Mouse (Mus musculus): ENCODE measurements around the gene Cd6. TPM values are rescaled to one million over a fixed set of nuclear protein-coding genes. Genes with fewer than 3 reads are reported as not detected.

Gene Cd6
- total RNA-seq, 2 experiments from 2014 or later, result 0.21 to 0.32 TPM

DNA sequence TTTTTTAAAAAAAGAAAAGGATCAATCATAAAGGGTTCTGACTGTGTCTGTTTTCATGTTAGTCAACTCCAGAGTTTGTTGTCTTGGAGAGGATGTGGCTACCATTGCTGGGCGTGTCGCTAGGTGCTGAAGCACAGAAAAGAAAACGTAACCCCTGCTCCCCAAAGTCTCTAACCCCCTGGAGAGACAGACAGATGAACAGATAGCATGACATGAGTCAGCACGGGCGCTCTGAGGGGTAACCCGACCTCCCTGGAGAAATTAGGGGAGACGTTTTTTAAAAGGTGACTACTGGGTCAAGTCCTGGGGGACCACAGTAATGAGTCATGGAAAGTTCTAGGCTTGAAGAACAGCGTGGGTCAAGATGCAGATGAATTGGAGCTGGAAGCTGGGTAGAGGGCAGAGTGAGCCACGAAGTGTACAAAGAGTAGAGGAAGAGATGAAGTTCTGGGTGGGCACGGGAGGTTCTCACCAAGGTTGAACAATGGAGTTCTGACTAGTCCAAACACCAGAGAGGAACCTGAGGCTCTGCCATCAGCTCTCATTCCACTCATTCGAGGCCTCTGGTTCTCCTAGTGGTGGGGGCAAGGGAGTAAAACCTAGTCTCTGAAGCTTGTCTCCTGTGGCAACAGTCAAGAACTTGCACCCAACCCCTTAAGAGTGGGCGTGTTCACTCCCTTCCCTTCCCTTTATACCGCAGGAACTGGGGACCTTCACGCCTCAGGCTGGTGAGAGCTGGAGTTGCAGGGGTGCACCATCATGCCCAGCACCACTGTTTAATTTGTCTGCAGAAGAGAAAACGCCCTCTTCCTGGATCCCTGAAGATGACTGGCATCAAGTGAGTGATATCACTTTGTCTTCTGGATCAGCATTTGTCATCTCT lies 9.4 kb upstream of the Cd6 start, which contains the start of gene Slc15a3:
TSS of gene Slc15a3 (plus strand) at position 718 of the 883 bp plus-strand sequence.
- DNase-seq (ENCODE audit: low spot score in 2 of 2), result no peak

DNA sequence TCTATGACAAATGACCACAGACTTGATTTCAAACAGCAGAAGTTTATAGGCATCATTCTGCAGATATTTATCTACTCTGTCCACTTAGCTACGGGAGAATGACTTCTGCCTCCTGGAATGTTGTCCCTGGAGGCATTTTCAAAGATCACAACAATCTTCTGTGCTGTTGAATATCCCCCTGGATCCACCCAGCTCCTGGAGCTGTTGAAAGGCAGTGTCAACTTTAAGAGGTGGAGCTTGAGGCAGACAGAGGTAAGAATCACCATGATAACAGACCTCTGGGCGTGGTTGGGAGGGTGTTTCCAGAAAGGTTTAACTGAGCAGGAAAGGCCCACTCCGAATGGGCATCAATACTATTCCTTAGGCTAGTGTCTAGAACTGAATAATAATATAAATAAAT lies 5.8 kb upstream of the Cd6 start:
- DNase-seq (ENCODE audit: low spot score in 2 of 2), result no peak

DNA sequence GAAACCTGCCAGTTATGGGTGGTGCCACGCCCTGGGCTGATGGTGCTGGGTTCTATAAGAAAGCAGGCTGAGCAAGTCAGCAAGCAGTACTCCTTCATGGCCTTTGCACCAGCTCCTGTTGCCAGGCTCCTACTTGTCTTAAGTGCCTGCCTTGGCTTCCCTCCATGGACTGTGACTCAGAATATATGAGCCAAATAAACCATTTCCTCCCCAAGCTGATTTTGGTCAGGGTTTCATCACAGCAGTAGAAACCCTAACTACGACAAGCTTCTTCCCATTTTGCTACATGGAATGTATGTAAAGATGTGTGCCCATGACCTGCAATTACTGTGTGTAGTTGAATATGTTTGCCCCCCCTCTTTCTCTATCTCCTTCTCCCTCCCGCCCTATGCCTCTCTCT lies 3.8 kb upstream of the Cd6 start:
- no peak for DNase-seq (ENCODE audit: low spot score in 2 of 2)

DNA sequence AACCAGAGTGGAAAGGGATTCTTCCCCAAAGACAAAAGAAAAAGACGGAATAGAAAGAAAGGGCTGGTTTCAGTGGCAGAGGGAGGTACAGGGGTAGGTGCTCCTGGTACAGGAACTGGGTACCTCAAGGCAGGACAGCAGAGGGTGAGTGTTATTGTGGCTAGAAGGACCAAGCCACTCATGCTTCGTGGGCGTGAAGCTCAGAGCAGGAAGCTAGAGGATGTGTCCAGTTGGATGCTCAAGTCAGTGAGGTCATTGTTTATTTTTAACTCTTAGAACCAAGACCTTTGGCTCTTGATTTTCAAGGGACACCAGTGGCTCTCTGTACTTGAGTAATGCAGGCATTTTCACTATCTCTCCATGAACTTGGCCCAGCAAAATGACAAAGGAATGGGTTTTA lies 2.2 kb upstream of the Cd6 start:
- no peak for DNase-seq (ENCODE audit: low spot score in 2 of 2)

DNA sequence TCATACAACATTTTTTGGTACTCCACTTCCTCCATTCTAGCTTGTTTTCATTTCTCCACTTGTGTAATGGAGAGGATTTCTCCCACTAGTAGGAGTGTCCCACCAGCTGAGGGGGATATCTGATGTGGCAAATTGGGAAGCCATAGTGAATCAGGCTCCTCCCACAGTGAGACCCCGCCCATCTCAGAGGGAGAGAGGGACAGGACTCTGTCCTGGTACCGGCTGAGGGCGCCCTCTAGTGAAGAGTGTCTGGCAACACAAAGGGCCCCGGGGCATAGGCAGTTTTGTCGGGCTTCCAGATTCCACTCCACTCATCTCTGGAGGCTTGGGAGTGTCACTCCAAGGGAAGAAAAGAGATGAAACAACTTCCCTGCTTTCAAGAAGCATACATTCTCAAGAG lies 1.6 kb upstream of the Cd6 start:
- DNase-seq (ENCODE audit: low spot score in 2 of 2), result peak; percentile 35 to 77

DNA sequence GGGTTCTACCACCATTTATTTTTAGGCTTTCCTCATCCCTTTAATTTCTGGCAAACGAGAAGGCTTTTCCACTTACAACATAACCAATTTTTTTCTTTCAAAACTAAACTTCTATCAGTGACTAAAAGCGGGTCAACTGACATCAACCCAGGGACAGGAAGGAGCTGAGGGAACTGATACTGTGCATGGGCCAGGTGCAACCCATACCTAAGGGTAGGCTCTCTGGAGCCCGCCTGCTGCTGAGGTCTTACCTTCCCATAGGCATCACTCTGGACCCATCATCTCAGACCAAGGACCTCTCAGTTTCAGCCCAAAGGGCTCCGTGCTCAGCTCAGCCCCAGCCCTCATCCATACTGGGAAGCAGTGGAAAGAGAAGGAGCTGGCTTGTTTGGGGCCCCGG lies 1.5 kb downstream of the Cd6 start:
- no peak for DNase-seq (ENCODE audit: low spot score in 2 of 2)

DNA sequence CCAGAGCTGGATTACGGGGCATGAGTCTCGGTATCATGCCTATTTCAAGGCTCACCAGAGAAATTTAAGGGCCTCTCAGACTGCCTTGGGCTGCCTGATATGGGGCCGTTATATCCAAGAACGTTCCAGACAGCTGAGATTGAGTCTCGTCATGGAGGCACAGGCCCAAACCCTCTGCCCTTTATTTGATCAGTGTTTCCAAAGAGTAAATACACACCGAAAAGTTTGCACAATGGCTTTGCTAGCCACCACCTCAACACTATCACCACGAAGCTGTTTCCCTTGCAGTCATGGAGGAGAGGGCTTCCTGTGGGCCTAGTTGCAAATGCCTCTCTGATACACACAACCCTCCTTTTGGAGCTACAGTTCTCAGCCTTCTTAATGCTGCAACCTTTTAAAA lies 5.8 kb downstream of the Cd6 start:
- DNase-seq (ENCODE audit: low spot score in 2 of 2), result no peak

DNA sequence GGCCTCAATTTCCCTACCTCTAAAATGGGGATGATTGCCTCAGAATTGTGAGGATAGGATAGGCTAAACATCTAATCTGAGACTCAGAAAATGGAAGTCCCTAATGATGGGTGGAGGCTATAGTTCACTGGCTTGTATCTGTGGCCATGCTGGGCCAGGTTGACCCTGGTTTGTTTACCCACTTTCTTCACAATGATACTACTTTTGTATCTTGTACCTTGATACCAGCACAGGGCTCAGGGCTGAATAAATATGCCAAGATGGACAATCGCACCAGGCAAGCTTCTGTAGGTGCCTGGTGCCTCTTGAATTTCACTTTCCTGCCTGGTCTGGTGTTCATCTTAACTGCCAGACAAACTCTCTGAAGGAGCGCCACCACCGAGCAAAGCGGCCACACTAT lies 7.3 kb downstream of the Cd6 start:
- no peak for DNase-seq (ENCODE audit: low spot score in 2 of 2)

DNA sequence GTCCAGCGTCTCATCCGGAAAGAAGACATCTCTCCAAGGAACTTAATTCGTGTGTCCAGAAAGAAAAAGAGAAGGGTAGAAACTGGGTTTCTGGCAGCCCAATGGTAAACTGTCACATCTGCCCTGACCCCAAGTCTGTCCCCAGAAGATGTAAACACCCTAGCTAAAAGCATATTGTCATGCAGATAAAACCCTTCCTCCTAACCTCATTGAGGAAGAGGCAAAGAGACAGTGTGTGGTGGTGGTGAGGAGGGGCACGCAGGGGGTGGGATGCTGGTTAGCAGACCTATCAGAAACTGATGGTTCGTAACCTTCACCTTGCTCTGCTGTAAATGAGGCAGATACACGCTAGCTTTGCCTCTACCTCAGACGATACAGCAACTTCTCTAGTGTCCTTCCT lies 8.5 kb downstream of the Cd6 start:
- DNase-seq (ENCODE audit: low spot score in 2 of 2), result no peak

DNA sequence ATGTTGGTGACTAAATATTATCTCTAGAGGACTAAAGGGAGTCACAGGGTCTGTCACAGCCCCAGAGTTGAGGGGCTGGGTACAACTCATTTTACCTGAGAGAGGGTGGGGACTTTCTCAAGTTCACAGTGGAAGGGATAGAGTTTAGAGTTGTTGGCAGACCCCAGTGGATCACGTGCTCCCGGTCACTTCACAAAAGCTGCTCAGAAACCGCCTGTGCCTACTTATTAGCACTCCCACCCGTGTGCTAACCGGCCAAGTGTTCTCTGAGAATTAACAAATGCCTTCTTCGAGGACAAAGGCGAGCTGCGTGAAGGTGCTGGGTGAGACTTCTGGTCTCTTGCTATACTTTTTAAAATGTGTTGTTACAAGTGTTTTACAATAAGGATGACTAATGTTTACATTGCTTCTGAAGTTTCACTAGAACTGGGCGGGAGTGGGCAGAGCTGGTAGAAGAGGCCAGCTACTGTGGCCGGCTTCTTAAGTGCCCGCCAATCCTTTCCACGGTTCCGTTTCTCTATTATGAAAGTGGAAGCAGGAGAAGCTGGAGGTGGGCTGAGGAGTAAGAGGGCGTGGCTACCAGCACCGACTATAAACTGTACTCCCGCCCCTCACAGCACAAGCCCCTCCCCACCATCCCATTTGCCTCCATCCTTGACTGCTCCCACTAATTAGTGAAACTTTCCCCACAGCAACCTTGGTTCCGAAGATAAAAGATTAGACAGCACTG lies 11.5 kb downstream of the Cd6 start:
- no peak for DNase-seq (ENCODE audit: low spot score in 2 of 2)

DNA sequence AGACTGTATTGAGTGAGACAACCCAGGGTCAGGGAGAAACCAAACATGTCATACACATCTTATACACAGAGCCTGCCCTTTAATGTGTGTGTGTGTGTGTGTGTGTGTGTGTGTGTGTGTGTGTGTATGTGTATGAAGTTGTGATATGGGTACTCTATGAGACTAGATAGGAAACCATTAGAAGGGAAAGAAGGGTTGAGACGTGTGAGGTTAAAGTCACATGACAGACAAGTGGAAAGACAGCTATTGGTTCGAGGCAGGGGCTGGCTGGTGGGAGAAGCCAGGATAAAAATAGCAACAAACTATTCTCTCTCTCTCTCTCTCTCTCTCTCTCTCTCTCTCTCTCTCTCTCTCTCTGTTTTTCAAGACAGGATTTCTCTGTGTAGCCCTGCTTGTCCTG lies 13.4 kb downstream of the Cd6 start:
- DNase-seq (ENCODE audit: low spot score in 2 of 2), result no peak

DNA sequence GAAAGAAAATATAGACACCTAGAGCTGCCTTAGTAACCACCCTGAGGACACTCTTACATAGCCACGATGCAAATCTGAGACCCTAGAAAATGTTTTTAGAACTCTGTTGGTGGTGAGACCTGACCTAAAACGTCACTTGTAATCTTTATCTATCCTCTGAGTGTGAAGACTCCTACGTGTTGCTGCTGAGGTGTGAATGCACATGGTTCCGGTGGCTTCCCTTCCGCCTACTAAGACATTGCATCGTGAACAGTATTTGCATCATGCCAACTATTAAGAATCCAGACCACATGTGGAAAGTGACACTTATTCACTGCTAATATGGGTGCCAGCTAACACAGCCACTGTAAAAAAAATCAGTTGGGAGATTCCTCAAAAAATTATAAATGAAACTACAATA lies 14.0 kb downstream of the Cd6 start:
- DNase-seq (ENCODE audit: low spot score in 2 of 2), result no peak

DNA sequence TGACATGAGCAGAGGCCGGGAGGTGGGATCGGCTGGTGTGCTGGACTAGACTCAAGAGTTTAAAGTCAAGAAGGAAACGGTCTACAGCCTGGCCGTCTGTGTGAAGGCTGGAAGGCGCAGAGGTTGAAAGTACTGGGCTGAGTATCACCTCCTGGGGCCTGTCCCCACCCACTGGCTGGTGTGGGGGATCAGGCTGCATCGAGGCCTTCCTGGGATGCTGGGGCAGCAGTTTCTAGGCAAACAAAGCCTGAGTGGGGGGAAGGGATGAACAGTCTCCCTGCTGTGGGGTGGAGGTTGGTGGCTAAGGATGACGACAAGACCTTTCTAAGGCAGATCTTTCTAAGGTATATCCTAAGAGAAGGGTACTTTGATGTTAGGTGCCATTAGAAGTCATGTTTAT lies 16.0 kb downstream of the Cd6 start:
- DNase-seq (ENCODE audit: low spot score in 2 of 2), result no peak

DNA sequence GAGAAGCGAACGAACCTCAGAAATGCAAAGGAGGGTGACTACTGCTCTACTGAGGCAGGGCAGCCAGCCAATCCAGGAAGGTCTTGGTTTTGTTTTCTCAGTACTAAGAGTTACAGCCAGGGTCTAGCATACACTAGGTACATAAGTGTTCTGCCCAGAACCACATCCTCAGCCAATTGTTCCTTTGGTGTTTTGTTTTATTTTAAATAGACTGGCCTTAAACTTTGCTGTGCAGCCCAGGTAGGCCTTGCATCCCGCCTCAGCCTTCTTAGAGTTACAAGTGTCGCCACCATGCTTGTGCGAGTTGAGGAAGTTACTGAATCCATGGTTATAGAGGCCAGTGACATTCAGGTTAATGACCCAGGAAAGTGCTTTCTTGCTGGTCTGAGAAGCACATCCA lies 16.8 kb downstream of the Cd6 start:
- DNase-seq (ENCODE audit: low spot score in 2 of 2), result no peak

DNA sequence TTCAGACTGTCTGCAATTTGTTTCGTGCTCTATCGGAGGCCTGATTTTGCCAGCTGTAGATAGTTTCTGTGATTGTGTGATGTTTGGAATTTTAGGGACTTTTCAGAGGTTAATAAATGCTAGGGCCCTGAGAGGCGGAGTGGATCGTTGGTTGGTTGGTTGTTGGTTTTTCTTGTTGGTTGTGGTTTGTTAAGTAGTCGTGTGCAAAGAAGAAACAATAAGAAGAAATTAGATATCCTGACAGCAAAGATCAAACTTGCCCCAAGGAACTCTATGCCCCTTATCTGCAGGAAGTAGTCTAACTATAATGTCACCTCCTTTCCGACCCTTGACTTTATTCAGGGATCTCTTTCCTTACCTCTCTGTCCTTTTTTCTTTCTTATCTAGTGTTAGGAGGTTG lies 18.4 kb downstream of the Cd6 start:
- DNase-seq (ENCODE audit: low spot score in 2 of 2), result no peak

DNA sequence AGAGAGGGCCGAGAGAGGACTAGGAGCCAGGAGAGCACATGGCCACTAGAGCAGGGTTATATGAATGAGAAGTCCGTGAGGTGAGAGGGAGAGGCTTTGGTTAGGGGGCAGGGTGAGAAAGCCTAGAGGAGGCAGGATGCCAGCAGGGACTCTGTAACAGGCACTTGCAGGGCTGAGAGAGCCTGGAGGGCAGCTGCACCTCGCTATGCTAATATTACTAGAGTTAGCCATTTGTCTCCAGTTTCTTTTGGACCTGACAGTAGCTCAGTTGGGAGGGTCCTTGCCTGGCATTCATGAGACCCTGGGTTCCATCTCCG lies 19.7 kb downstream of the Cd6 start:
- no peak for DNase-seq (ENCODE audit: low spot score in 2 of 2)

DNA sequence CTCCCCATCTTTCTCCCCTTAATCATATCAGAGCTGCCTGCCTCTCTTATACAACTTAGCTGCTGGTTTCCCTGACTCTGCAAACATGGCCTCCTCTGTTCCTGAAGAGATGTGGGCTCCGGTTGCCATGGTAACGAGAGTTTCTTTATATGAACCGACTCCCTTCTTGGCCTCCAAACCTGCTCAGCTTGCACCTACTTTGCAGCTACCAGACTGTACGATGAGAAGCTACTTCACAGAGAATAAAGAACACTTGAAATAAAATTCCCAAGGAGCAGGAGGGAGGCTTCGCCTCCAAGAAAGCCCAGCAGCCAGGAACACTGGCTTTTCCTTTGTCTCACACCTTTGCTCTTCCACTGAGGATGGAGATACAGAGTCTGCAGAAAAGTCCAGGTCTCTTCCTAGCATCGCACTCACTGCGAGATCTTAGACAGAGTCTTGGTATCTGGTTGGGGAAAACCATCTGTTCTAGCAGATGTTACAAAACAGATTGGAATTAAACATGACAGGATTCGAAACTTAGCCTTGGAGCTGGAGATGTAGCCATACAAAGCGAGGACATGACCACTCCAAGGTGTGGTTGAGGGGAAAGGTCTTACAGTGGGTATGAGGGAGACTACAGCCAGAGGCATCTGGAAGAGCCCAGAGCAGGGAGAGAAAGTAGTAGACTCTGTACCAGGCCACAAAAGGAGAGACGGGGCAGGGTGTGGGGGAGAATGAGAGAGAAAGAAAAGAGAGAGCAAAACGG lies 20.3 kb downstream of the Cd6 start:
- DNase-seq (ENCODE audit: low spot score in 2 of 2), result no peak

DNA sequence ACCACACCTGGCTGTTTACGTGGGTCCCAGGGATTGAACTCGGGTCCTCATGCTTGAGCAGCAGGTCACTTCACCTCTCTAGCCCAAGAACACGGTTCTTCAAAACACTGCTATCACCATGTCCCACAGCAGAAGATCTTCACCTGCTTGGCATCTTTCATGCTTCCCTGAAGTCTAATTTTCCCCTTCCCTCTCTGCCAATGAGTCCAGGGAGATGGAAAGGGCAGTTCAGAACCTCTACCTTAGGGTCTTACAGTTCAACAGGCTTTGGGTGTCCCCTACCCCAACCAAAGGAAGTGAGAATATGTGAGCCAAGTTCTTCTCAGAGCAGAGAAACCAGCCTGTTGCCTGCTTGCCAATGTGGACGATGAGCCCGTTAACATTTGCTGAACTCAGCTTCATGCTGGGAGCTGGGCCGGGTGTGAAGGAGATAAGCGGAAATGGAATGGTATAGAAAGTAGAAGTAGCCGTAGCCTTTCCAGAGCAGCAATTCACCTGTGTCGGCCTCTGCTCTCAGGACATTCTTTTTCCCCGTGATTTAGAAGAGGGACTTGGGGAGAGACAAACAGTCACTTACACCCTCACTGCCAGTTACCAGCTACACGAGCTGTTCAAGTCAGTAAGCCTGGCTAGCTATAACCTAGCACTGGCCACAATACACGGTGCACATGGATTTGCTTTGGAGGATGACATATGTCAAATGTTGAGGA lies 21.2 kb downstream of the Cd6 start:
- DNase-seq (ENCODE audit: low spot score in 2 of 2), result no peak

DNA sequence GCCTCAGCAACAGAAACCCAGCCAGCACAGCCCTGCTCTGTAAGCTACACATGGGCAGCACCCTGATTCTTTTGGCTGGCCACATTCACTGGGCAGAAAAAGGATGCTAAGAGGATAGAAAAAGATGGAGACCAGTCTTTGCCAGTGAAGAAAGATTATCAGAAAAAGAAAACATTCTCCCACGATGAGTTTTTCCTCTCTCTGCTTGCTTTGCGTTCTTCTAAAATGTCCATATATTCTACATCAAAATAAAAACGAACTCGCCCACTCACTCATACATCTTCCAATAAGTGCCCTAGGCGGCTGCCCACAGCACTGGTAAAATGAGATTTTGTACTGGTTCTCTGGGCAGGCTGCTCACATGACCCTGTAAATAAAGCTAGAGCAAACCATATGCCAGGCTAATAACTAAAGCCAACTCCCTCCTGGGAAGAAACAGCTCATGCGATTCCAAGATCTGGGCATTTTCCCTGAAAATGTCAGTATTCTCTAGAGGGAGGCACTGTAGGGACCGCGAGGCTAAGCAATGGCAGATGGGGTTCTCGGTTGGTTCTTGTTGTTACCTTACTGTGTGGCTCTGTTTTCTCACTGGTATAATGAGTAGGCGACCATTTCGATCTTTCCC lies 24.1 kb downstream of the Cd6 start:
- no peak for DNase-seq (ENCODE audit: low spot score in 2 of 2)

DNA sequence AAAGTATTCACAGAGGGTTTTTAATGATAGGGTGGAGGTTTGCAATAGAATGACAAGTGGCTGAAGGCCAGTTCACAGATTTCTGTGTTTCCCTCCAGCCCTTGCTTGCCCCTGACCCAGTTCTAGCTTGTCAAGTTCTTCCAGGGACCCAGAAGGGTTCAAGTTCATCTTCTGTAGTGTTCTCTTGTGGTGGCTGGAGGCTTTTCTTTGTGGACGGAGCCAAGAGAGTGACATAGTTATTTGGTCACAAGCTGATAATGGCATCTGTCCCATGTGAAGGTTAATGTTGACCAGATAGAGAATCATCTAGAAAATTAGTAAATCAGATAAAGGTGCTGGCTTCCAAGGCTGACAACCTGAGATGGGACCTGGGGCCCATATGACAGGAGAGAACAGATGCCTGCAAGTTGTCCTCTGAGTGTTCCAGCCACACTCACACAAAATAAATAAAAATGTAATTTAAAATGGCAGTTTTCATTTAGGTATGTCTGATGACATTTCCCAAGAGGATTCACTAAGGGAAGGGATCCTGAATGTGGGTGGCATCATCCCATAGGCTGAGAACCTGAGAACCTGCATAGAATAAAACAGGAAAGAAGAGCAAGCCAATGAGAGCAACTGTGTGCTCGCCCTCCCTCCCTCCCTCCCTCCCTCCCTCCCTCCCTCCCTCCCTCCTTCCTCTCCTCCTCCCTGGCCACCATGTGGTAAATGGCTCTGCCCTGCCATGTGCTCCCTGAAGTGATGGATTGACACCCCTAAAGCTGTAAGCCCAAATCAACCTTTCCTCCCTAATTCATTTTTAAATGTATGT lies 24.8 kb downstream of the Cd6 start:
- DNase-seq (ENCODE audit: low spot score in 2 of 2), result no peak

Measured in gastrocnemius, postnatal 4 days (tissue).